Mouse (Mus musculus) monocyte, adult 5-6 weeks (primary cell): ENCODE measurements around the gene Btbd35f12. TPM values are rescaled to one million over a fixed set of nuclear protein-coding genes. Genes with fewer than 3 reads are reported as not detected.
"Not testable (repeated sequence)": the region's sequence is repeated elsewhere in the genome, so short reads cannot be mapped to it uniquely, and the experiment has no call there.

Source experiments
- ATAC-seq: fragments of 153-309, 156-312 bp; replicated peaks from 2 replicates; pipeline ENCODE4 v1.8.0; 2017; ENCODE audit warnings: mild to moderate bottlenecking; ENCODE audit not compliant: low TSS enrichment, insufficient number of reproducible peaks, severe bottlenecking, poor library complexity, low FRiP score
- total RNA-seq: library from RNA; stranded (forward); fragments of 200-1000, 200-491, 200-594 nt; gene quantifications from 3 replicates; pipeline ENCODE4 v1.2.3, GENCODE M21; 2017

Btbd35f12 gene
- total RNA-seq = not detected in 3 replicates

DNA sequence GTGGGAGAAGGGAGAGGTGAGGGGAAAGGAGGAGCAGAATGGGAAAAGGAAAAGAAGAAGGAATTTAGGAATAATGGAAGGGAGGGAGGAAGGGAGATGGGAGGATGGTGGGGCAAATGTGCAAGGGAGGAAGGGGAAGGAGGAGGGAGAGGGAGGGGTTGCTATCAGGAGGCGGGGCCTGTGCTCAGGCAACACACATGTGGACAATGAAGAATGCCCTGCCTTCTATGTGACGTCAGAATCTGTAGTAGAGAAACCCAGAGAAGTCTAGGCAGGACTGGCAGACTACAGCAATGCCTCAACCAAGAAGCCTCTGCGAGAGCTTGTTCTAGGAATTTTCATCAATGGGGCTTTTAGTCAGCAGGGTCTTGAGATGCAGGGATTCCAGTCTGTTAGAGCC, at the start of gene Btbd35f12:
Btbd35f12 (plus strand) TSS at position 301 of the 400 bp plus-strand sequence.
- ATAC-seq = not testable (repeated sequence)

- ATAC-seq = not testable (repeated sequence)
These were observed 40.1 kb downstream of the Btbd35f12 start for GRCm38 (mm10) chrX:33353254-33353653.

Other genes with a start within 250 kb of the Btbd35f12 start
- gene Spin2-ps6, start 78.5 kb upstream of the Btbd35f12 start, total RNA-seq = not detected in 3 replicates